Mouse (Mus musculus): ENCODE measurements around the gene Parva. TPM values are rescaled to one million over a fixed set of nuclear protein-coding genes. Genes with fewer than 3 reads are reported as not detected.

The Parva gene
- polyA plus RNA-seq (2021; fragmentation: Nextera tagmentation): 26.9 and 28.2 TPM in 2 replicates
- long read RNA-seq, experiment 1, full-length matches to known transcripts: 121 of 170 reads
- long read RNA-seq, experiment 1, partial matches to known transcripts: 42 of 170 reads
- long read RNA-seq, experiment 1, other reads (novel, unspliced or antisense): 7 of 170 reads
- long read RNA-seq, experiment 2, full-length matches to known transcripts: 8 of 25 reads
- long read RNA-seq, experiment 2, partial matches to known transcripts: 1 of 25 reads
- long read RNA-seq, experiment 2, other reads (novel, unspliced or antisense): 16 of 25 reads

DNA sequence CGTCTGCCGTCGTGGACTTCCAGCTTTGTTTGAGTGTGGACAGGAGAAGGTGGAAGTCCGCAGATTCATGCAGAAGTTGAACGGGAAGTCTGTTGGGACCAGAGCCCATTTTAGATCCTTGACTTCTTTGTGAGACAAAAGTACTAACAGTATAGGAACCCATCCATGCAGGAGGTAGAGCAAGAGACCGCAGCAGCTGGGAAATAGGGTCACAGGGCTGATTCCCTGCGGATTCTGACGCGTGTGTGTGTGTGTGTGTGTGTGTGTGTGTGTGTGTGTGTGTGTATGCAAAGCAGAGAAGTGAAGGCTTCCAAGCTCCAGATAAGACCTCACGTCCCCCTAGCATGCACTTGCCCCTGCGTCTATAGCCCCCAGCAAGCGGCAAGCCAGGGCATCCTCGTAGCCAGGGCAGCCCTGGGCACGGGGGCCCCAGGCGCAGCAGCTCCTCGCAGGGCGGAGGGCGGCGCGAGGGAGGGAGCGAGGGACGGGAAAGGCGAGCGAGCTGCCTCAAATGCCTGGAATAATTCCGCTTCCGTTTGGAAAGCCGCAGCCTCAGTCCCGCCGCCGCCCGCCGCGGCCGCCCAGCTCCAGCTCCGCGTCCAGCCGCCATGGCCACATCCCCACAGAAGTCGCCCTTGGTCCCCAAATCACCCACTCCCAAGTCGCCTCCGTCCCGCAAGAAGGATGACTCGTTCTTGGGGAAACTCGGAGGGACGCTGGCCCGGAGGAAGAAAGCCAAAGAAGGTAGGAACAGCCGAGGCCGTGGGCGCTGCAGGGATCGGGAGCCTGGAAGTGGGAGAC is at the start of gene Parva:
Gene Parva (plus strand): TSS at position 149 of the 801 bp plus-strand sequence.

Other genes with a start within 250 kb of the Parva start
- 59.8 and 125 TPM in 2 replicates for gene Mical2, start 201.6 kb upstream of the Parva start, polyA plus RNA-seq (2021; fragmentation: Nextera tagmentation)